Mouse (Mus musculus): ENCODE measurements around the gene Ndufv1.

- TF ChIP-seq EP300 (optimal IDR thresholded peaks at IDR 0.05) (no peak), CTCF (IDR thresholded peaks at IDR 0.05; ENCODE audit: low read depth) (no peak)
These were observed 13.4 kb downstream of the Ndufv1 start for GRCm38 (mm10) chr19:3999121-3999730.
